Mouse (Mus musculus) thymus, postnatal 25 days (tissue): Measurements from ENCODE around the gene Spag6l.
A peak's percentile ranks its signal among the peaks of the same experiment; 100 is the strongest.
"Not testable (repeated sequence)": the region's sequence is repeated elsewhere in the genome, so short reads cannot be mapped to it uniquely, and the experiment has no call there.

Source experiments
- DNase-seq: peaks from one replicate; pipeline ENCODE4 v3.0.0; 2022

The Spag6l gene

DNA sequence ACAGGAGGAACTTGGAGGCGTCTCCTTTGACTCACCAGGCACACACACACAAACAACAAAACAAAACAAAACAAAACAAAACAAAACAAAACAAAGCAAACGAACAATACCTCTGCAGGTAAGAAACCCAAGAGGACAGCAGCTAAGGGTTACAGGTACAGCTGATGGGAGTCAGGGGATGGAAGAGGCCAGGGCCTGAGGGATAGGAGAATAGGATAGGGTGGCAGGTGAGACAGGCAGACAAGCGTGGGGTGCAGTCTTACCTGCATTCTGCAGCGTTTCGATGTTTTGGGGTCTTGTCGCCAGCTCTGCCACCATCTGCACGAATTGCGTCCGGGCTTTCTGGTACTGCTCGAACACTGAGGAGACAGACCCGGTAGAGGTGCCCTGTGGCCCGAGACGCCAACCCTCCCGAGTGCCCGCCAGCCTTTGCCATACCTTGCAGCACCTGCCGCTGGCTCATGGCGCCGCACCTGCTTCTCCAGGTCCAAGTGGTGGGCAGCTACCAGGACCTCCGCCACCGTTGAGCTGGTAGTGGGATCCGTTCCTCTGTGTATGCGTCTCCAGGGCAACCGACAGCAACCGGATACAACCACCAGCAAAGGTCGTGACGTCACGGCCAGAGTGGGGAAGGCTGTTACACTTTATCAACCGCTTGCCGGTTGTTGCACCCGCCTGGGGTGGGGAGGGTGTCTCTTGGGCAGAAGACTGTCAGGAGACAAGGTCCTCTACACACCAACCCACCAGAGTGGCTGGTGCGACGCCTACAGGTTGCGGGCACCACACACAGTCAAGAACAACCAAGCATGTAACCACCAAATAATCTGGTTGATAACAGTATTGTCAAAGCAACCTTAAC, at the start of gene Spag6l:
TSS of gene Spag6l (minus strand) at position 700 of the 859 bp plus-strand sequence.
- DNase-seq, result peak; percentile 77

DNA sequence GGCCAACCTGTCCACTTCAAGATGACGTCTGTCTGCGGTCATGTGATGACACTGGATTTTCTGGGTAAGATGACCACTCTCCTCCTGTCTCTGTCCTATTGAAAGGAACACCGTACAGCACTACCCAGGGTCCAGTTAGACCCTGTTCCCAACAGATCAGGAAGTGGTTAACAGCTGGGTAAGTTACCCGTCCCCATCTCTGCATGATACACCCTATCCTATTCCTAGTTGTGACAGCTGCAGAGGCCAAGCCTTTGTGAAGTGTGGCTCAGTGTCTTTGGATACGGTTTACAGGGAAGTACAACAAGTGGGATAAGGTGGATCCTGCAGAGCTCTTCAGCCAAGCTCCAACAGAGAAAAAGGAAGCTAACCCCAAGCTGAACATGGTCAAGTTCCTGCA, 49.8 kb upstream of the Spag6l start:
- DNase-seq, result no peak

DNA sequence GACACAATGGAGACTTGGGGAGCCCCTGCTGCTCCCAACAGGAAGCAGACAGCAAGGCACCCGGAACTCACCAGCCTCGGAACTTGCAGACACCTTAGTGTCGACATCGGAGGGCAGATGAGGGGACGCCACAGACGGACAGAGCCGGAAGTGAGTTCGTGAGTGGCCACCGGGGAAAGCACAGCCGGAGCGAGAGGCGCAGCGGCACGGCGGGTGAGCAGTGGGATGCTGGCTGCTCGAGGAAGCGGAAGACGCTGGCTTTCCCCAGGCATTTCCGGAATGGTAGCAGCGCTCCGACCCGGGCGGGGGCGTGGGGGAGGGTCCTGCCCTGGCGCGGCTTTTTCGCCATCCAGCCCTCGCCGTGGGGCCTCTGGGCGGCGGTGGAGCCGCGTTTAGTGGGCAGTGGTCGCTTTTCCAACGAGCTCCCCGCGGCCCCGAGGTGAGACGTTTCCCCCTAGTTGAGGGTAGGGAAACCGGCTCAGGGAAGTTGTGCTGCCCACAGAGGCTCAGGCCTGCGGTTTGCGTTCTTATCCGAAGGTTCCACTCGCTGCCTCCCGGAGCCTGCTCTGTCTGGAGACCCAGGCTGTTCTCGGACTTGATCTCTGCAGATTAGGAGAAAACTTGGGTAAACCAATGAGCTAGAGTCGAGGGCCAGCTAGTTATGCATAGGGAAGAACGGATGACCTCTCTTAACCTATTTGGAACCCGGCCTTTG, 41.5 kb upstream of the Spag6l start, which contains the start of the genes Top3b and Vpreb1:
TSS of gene Top3b (plus strand) at position 120 of the 715 bp plus-strand sequence.
TSS of gene Vpreb1 (minus strand) at position 227 of the 715 bp plus-strand sequence.
- DNase-seq, result peak; percentile 89

DNA sequence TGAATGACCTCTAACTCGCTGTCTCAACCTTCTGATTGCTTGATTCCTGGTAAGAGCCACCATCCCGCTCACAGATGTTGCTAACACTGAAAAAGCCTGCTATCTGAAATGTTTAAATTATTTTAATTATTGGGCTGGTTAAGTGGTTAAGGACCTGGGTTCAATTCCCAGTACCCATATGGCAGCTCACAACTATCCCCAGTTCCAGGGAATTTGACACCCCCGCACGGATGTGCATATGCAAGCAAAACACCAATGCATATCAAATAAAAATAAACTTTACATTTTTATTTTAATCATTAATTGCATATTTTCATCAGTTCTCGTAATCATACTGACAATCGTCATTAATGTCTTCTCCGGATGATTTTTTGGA, 41.0 kb upstream of the Spag6l start:
- no peak for DNase-seq

DNA sequence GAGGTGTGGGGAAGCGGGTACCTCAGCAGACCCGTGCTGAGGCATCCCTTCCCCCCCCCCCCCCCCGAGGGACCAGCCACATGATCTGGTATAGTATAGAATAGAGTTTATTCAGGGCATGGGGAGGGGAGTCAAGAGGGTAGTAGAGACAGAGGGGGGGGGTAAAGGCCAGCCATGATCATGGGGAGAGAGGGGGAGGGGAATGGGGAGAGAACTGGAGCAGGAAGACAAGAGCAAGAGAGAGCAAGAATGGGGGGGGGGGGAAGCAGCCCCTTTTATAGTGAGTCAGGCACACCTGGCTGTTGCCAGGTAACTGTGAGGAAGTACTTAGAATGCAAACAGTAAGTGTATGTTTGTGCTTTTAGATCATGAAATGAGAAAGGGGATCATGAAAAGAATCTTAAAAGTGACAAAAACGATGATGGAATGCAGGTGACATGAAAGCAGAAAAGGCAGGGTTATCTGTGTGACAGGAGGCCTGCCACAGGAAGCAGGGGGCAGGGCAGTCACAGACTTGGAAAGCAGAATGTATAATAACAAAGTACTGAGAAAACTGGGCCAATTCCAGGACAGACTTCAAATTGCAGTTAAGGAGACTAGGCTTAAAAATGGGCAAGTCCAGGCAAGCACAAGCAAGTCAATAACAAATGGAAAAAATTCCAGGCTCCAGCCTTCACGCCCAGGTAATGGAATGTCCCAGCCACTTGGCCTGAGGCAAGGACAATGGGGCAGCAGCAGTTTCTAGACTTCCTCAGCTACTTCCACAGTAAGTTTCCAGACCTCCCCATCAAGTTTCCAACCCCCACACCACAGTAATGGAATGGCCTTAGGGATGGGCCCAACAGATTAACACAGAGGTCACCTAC, 36.7 kb upstream of the Spag6l start:
- peak; percentile 31 for DNase-seq

DNA sequence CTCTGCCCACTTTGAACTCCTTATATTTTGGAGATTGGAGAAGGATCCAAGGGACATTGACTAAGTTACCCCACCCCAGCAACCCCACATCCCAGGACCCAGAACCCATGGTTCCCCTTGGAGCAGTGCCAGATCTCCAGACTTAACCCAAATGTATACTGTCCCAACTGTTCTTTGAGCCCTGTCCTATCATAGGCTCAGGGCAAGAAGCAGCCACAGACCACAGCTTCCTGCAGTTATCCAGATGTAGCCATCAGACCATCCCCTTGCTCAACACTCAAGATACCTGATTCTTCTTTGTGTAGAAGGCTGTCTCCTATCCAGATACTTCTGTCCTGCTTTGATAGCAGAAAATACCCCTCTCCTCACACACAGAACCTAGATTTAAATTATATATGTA, 36.0 kb upstream of the Spag6l start:
- no peak for DNase-seq

DNA sequence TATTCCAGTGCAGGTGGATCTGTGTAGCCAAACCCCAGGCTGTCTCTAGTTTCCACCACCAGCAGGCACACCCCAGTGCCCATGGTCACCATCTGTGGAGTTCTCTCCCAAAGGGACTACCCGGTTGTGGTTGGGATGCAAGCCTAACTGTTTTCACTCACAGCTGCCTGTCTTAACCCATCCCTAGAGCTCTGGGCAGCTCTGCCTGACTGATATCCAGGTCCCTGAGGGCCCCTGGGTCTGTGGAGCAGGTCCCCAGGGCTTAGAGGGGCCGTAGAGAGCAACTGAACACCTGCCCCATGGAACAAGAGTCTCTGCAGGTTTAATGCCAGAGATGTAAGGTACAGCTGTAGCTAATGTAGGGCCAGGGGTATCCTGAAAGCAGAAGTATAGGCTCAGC, 34.7 kb upstream of the Spag6l start, which contains the start of gene Igll1:
TSS of gene Igll1 (minus strand) at position 8 of the 400 bp plus-strand sequence.
- DNase-seq, result no peak

DNA sequence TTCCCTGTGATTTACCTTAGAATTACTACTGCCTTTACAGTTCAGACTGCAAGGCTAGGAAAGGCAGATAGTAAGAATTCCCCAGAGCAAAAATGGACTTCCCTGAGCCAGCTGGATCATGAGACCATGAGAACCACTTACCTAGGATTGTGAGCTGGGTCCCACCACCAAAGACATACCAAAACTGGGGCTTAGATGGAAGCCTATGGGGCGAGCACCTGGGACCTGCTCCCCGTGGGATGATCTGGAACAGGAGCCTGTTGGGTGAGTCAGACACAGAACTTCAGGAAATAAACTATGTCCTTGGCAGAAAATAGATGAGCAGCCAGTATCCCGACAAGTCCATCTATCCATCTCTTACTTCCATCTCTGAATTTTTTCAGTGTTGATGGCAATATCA, 33.0 kb upstream of the Spag6l start:
- DNase-seq, result no peak

DNA sequence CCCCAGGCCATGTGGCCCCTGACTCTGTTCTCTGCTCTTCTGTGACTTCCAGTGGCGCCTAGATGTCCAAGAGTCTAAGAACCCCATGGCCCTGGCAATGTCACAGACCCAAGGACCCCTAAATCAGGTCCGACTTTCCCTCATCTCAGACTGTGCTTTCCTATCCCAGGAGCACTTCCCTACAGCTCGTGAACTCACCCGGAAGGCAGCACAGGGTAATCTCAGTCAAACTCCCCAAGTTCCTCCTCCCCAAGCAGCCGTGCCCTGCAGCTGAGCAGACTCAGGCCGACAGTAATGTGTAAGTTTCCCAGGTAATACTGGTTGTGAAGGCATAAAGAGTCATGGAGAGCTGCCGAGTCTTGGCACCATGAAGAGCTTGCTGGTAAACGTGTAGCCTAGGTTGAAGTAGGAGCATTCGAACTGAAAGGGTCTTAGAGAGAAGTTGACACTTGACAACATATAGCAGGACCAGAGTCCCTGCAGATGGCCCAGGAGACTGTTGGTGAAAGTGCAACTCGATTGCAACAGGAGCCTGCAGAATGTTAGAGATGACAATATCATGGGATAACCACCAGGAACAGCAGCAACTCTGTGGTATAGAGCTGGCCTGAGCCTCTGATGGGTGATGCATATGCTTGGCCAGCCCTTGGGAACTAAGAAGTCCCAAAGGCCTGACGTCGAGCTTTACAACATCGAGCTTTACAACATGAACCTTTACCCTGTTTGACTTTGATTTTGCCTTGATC, 27.6 kb upstream of the Spag6l start:
- DNase-seq, result no peak

DNA sequence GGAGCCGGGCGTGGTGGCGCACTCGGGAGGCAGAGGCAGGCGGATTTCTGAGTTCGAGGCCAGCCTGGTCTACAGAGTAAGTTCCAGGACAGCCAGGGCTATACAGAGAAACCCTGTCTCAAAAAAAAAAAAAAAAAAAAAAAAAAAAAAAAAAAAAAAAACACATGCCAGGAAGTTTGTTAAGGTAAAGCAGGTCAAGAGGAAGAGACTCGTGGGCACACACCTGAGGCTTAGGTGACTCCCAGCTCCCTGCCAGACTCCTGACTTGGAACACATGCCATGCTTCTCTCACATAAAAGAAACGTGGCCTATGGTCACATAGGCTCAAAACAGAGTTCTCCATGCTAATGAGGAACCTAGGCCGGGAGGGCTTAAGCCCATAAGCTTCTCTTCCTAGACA, 26.8 kb upstream of the Spag6l start:
- not testable (repeated sequence) for DNase-seq

DNA sequence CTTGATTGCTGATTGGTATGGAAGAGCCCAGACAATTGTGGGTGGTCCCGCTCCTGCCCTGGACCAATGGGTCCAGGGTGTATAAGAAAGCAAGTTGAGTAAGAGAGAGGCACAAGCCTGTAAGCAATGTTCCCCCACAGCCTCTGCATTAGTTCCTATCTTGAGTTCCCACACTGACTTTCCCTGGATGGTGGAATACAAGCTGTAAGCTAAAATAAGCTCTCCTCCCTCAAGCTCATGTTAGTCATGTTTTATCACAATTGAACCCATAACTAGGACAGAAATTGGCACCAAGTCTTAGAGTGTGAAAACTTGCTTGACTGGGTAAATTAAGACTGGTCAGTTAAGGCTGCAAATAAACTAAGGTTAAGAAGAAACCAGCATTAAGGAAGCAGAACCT, 26.3 kb upstream of the Spag6l start:
- no peak for DNase-seq

DNA sequence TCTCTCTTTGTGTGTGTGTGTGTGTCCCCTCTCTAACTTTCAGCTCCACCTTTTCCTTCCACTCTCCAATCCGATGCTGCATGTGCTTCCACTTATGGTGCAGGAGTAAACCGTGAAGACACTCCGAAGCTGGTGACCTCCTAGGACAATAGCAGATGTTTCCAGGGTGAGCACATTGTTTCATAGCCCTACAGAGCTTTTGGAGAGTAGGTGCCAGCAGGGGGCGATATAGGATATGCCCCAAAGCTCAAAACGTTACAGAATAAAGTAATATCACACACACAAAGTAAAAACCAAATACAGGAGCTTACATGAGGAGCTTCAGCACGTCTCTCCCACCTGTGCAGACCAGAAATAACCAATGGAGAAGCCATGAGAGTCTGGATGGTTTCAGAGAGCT, 25.6 kb upstream of the Spag6l start:
- DNase-seq, result peak; percentile 82

DNA sequence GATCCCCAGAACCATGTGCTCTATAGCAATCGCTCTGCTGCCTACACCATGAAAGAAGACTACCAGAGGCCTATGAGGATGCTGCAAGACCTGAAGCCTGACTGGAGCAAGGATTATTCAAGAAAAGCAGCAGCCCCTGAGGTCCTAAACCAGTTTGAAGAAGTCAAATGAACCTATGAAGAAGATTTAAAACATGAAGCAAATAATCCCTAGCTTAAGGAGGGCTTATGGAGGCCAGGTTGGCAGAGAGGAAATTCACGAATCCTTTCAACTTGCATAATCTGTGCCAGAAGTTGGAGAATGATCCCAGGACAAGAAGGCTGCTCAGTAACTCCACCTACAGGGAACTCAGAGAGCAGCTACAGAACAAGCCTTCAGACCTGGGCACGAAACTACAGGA, 23.2 kb upstream of the Spag6l start:
- DNase-seq, result no peak

DNA sequence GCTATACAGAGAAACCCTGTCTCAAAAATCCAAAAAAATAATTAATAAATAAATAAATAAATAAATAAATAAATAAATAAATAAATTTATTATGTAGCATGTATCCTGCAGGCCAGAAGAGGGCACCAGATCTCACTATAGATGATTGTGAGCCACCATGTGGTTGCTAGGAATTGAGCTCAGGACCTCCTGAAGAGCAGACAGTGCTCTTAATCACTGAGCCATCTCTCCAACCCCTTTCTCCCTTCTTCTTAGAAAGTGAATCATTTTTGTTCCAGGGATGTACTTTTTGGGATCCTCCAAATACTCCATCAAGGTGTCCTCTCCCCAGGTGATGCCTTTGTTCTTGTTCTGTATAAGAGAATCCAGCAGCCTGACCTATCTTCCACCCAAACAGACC, 19.9 kb upstream of the Spag6l start:
- no peak for DNase-seq

DNA sequence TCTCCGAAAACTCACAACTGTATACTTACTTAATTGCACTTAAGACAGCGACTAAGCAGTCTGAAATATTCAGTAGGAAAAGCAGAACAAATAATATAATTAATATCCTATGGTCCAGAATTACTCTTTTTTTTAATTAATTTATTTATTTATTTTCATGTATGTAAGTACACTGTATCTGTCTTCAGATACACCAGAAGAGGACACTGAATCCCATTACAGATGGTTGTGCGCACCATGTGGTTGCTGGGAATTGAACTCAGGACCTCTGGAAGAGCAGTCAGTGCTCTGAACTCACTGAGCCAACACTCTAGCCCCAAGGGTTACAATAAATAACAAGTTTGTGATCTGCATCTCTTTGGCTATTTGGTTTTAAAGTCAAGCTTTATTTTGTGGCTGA, 415 bp upstream of the Spag6l start:
- DNase-seq, result no peak

DNA sequence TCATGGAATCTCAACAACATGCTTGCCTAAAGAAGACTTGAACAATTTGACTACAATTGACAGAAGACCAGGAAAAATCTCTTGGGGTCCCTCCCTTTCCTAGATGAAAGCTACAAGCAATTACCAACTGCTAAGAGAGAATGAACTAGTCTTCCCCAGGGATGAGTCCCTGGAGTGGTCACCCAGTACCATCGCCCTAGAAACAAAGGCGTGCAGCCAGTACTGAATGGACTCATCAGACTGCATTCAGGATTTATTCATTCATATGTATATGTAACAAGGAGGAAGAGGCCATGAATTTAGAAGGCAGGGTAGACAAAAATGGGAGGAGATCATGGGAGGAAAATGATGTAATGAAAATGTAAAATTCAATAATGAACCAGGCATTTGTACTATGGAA, 3.0 kb downstream of the Spag6l start:
- no peak for DNase-seq

DNA sequence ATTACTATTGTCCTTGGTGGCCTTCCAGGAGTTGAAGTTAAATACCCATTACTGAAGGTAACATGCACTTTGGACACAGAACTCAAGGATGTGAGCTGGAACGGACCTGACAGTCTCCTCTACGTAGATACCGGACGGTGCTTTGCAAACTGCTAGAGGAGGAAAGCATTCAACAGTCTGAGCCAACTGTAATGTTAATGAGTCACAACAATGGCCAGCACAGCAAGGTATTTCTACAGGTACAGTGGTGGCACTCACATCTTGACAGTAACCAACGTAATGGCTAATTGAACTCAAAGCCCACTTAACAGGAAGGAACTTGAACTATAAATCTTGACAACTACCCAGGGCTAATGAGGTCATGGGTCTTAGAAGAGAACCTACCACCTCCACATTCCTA, 3.8 kb downstream of the Spag6l start:
- DNase-seq, result no peak

DNA sequence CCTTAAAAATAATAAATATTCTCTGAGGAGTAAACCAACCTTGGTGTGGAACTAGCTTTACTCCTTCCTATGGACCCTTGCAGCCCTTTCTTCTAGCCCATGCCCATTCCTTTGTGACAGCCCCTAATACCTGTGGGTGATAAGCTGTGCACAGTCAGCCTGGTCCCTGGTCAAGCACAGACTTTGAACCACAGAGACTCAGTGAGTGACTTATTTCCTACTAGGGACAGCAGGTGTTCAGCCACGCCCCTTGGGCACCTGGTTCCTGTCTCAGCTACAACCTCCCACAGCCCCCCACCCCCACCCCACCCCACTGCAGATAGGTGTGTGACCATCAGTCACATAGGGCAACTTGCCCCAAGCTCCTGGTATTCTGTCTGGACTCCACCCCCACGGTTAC, 22.9 kb downstream of the Spag6l start:
- DNase-seq, result no peak
